Mouse (Mus musculus) olfactory bulb, adult 2 months (tissue): ENCODE measurements around the gene Cog6.

Experiments
- CTCF ChIP-seq: fragments of 200-500 bp; IDR thresholded peaks from 2 replicates; pipeline ENCODE4 v1.5.1; 2012; ENCODE audit warnings: low read depth, mild to moderate bottlenecking, low read length, moderate library complexity; ENCODE audit not compliant: insufficient read depth
- POLR2A ChIP-seq: fragments of 200-500 bp; IDR thresholded peaks from 2 replicates; pipeline ENCODE4 v1.6.1; 2012; ENCODE audit warnings: mild to moderate bottlenecking, low read depth, low read length, moderate library complexity; ENCODE audit not compliant: insufficient read depth

- TF ChIP-seq POLR2A (no peak), CTCF (no peak)
Measured at GRCm38 (mm10) chr3:52940832-52941468, 76.1 kb downstream of the Cog6 start.
